Mouse (Mus musculus) embryo, embryonic 10 days (tissue): ENCODE data around the gene Sp1.

Experiments used
- DNase-seq: peaks from one replicate; pipeline ENCODE4 v3.0.0-alpha.2; 2015; ENCODE audit warnings: low spot score

The Sp1 gene

DNA sequence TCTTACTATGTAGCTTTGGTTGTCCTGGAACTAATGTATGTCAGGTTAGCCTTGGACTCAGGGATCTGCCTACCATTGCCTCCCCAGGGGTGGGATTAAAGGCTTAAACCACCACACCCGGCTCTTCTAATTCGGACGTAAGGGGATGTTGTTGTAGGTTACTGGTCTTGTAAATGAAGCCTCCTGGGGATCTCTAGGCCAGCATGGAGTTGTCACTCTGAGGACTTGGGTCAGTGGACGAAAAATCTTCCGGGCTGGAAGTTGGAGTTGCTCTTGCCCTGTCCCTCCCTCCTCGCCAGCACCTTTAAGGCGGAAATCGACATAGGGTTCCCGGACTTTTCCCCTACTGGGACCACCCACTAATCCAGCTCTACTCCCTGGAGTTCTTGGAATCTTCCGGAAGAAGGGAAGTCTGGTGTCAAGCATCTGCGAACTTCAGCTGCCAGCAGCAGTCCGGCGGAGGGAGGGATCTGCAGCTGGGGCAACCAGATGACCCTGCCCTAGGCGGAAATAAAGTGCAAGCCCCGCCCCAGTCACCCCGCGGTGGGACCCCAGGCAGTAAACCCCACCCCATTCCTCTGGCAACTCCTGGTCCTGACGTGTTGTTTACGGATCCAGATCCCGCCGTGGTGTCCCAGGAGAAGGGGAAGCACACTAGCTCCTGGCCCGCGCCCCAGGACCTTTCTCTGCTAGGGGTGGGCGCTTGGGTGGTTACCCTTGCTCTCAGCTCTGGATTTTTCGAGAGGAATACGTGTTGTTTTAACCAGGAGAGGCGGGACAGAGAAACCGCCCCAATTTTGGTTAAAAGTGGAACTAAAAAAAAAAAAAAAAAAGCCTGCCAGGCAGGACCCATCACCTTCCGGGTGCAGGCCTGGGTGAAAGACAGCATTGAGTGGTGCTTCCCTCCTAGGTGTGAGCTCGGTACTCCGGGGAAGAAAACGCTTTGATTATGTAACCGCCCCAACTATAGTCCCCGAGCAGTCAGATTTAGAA, 6.4 kb upstream of the Sp1 start:
- DNase-seq: peak; percentile 86

DNA sequence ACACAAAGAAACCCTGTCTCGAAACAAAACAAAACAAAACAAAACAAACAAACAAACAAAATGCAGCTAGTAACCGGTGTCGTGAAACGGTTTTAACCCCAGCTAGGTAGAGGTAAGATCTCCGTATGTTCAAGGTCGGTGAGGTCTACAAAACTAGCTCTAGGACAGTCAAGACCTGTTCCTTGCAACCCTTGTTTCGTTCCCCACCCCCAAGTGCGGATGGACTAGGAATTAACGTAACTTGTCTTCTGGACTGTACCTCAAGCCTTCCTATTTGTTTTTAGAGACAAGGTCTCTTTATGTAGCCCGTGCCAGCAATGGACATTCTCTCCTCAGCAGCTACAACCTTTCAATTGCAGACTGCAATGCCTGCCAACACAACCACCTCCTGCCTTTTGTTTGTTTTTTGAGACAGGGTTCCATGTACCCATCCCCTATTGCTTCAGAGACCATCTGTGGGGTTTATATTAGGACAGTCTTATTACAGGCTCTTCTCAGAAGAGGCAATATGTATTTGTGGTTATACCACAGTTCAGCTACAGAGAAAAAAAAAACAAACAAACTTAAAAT, 5.4 kb upstream of the Sp1 start:
- no peak for DNase-seq

DNA sequence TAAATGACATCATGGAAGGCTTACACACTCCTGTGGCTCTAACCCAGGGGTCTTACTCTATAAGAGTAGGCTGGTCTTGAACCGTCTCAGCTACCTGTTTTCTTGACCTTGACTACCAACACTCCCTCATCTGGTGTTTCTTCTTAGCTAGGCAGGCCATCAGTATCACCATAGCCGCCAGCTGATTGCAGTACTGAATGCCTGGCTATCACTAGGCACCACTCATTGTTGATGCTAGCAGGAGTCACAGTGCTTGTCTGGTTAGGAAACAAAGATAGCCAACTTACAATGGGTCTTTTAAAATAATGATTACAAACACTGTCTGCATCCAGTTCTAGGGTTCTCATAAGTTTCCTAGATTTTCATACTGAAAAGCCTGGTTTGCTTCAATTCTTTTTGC, 4.7 kb upstream of the Sp1 start:
- DNase-seq: no peak

DNA sequence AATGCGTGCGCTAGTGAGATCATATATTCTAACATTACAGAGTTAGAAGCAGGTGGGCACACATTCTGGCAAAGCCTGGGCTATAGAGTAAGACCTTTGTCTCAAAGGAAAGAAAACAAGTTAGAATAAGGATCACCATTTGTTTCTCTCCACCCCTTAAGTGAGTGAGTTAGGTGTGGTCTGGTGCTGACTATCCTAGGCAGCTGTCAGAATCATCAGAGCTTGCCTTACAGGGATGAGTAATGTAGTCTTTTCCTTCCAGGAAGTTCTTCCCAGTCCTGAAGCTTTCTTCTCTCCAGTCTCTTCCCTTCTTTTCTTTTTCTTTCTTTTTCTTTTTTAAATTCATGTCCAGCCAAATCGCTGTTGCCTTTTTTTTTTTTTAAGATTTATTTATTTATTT, 3.7 kb upstream of the Sp1 start:
- no peak for DNase-seq

DNA sequence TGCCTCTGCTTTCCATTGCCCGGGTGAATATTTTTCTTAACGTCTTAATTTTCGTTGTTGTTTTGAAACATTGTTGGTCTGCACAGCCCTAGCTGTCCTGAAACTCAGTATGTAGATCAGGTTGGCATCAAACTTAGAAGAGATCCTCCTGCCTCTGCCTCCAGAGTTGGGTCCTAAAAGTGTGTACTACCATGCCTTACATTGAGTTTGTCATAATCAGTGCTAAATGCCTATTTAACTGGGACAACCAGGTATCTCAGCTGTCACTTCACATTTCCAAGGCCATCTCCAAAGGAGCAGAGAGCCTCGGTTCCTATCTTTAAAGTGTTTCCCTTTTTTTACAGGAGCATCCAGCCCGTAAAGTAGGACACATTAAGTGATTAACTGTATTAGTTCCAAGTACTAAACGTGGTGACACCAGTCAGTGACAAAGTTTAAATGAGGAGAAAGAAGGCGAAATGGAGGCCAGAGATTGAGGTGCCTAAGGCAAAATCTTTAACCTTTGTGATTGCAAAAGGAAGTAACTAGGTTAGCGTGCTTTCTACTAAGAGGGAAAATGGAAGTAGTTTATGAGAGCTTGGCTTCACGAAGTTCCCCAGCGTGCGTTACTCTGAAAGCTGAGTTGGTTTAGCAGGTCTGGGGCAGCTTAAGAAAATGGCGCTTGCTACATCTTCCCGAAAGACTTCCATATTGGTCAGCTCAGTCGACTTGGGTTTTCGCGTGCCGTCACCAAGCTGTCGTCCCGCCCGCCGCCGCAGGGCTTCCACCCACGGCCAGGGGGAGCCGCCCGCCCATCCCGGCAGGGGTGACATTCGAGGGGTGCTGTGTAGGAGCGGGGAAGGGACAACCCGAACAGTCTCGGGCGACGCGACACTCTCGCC, 1.1 kb upstream of the Sp1 start:
- DNase-seq: no peak

DNA sequence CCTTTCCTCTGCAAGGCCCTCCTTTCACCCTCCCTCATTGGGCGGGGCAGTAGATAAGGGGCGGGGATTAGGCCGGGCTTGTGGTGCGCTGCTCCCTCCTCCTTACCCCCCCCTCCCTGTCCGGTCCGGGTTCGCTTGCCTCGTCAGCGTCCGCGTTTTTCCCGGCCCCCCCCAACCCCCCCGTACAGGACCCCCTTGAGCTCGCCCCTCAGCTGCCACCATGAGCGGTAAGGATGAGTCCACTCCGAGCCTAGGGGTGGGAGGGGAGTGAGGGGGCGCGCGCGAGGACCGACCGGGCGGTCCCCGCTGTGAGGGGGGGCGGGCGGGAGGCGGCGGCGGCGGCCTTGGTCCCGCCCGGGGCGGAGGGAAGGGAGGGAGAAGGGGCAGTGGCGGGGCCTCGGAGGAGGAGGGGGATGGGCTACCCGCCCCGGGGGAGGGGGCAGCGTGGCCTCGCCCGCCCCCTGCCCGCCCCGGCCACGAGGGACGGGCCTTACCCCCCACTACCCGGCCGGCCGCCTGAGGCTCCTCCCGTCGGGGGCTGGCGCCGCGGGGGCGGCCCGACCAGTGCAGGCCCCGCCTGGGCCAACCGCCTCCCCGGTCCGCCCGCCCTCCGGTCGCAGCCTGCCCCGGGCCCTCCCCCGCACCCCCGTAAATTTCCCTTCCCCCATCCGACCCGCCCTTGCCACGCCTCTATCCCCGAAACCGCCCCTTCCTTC, 411 bp downstream of the Sp1 start:
- DNase-seq: peak; percentile 77

DNA sequence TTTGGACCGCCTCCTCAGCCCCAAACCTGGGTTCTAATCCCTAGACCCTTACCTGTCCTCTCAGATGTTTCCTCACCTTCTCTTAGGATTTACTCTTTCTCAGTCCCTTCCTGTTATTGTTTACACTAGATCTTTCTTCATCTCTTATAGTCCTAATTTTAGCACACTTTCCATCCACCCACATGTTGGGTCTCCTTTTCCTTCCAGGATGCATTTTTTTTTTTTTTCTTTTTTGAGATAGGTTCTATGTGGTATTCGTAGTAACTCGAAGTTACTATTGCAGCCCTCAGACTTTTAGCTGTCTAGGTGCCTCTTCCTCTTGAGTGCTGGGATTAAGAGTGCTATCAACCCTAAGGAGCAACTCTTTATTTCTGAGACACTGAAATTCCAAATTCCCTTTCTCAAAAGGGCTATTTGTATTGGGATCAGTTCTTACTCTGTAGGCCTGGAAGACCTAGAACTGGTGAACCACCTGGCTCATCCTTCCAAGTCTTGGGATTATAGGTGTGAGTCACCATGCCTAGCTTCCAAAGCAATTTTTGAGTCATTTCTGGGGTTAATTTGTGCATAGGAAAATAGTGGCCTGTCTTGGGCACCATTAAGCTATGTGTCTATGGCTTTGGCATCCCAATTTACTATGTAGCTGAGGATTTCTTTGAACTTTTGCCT, 1.1 kb downstream of the Sp1 start:
- DNase-seq: no peak

DNA sequence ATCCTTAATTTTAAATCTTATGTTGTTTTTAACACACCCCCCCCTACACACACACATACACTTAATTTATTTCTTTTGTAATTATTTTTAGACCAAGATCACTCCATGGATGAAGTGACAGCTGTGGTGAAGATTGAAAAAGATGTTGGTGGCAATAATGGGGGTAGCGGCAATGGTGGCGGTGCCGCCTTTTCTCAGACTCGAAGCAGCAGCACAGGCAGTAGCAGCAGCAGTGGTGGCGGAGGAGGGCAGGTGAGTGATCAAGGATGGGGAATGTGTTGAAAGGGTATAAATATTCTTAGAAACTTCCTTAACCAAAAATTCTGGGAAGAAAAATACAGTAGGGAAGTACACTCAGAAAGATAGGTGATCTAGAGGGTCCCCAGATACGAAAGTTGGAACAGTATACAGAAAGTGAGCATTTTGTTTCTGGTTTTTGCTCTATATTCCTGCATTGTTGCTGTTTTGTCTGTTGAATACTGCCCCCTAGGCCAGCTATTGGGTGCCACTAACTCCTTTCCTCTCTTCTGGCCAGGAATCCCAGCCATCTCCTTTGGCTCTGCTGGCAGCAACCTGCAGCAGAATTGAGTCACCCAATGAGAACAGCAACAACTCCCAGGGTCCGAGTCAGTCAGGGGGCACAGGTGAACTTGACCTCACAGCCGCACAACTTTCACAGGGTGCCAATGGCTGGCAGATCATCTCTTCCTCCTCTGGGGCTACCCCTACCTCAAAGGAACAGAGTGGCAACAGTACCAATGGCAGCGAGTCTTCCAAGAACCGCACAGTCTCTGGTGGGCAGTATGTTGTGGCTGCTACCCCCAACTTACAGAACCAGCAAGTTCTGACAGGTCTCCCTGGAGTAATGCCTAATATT, 2.0 kb downstream of the Sp1 start:
- DNase-seq: no peak

DNA sequence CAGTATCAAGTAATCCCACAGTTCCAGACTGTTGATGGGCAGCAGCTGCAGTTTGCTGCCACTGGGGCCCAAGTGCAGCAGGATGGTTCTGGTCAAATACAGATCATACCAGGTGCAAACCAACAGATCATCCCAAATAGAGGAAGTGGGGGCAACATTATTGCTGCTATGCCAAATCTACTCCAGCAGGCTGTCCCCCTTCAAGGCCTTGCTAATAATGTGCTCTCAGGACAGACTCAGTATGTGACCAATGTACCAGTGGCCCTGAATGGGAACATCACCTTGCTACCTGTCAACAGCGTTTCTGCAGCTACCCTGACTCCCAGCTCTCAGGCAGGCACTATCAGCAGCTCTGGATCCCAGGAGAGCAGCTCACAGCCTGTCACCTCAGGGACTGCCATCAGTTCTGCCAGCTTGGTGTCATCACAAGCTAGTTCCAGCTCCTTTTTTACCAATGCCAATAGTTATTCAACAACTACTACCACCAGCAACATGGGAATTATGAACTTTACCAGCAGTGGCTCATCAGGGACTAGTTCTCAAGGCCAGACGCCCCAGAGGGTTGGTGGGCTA, 2.7 kb downstream of the Sp1 start:
- no peak for DNase-seq

DNA sequence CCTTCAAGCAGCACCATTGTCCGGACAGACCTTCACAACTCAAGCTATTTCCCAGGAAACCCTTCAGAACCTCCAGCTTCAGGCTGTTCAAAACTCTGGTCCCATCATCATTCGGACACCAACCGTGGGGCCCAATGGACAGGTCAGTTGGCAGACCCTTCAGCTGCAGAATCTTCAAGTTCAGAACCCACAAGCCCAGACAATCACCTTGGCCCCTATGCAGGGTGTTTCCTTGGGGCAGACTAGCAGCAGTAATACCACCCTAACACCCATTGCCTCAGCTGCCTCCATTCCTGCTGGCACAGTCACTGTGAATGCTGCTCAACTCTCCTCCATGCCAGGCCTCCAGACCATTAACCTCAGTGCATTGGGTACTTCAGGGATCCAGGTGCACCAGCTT, 3.3 kb downstream of the Sp1 start:
- DNase-seq: no peak

DNA sequence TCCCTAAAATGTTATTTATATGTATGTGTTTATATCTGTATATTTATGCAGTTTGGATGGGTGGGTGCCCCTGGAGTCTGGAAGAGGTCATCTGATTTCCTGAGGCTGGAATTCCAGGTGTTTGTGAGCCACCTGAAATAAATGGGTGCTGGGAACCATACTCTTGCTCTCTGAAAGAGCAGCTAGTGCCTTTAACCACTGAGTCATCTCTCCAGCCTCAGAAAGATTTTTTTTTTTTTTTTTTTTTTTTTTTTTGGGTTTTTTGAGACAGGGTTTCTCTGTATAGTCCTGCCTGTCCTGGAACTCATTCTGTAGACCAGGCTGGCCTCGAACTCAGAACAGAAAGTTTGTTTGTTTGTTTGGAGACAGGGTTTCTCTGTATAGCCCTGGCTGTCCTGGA, 5.1 kb downstream of the Sp1 start:
- no peak for DNase-seq

DNA sequence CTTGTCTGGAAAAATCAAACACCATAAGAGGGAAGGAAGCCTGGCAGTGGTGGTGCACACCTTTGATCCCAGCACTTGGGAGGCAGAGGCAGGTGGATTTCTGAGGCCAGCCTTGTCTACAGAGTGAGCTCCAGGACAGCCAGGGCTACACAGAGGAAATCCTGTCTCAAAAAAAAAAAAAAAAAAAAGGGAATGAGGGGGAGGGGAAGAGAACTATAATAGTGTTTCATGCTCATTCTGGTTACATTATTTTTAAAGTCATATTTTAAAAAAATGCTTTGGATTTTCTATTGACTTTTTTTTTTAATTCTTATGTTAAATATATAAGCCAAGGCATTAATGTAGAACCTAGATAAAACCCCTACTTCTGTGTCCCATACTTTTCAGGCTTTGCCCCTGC, 7.7 kb downstream of the Sp1 start:
- DNase-seq: no peak

DNA sequence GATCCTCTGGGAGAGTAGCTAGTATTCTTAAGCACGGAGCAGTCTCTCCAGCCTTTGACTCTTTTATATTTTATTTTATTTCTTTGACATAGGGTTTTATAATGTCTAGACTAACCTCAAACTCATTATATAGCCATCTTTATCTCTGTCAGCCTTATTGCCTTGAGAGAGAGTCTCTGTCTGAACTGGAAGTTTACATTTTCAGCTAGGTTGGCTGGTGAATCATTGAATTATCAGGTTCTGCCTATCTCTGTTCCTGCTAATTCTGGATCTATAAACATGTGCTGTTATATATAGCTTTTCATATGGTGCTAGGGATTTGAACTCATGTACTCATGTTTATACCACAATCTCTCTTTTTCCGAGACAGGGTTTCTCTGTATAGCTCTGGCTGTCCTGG, 11.6 kb downstream of the Sp1 start:
- no peak for DNase-seq

DNA sequence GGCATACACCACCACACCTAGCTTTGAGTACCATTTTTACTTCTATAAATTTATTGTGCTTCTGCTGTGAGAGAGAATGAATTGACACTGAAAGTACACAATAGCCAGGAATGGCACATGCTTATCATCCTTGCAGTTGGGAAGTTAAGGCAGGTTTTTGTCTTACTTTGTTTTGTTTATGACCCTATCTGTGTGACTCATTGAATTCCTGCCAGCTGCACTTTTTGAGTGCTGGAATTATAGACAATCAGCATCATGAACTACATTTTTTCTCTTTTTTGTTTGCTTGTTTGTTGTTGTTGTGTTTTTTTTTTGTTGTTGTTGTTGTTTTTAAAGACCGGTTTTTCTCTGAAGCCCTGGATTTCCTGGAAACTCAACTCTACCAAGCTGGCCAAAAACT, 15.0 kb downstream of the Sp1 start:
- no peak for DNase-seq

DNA sequence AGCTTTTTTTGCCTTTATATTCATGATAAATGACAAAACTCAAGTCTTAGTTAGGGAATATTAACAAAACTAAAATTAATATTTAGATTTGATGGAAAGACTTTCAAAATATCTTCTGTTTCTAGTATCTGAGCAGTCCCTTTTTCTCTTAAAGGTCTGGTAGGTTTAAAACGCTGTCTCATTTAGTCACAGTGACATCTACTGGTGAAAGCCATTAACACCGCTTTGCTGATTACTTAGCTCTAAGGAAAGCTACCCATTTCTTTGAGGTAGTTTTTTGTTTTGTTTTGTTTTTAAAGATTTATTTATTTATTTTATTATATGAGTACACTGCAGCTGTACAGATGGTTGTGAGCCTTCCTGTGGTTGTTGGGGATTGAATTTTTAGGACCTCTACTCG, 15.5 kb downstream of the Sp1 start:
- DNase-seq: peak; percentile 85

DNA sequence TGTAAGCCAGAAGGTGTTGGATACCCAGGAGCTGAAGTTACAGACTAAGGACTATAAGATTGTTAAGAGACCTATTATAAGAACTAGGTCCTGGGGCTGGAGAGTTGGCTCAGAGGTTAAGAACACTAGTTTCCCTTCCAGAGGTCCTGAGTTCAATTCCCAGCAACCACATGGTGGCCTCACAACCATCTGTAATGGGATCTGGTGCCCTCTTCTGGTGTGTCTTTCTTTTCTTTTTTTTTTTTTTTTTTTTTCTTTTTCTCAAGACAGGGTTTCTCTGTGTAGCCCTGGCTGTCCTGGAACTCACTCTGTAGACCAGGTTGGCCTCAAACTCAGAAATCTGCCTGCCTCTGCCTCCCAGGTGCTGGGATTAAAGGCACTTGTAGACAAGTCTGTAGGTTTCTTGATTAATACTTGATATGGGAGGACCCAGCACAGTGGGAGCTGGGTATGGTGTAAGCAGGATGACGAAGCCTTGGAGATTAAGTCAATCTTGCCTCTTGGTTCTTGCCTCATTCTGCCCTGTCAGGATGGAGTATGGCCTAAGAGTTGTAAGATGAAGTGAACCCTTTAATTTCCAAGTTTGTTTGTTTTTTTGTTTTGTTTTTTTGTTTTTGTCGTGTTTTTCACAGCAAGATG, 17.8 kb downstream of the Sp1 start:
- no peak for DNase-seq

DNA sequence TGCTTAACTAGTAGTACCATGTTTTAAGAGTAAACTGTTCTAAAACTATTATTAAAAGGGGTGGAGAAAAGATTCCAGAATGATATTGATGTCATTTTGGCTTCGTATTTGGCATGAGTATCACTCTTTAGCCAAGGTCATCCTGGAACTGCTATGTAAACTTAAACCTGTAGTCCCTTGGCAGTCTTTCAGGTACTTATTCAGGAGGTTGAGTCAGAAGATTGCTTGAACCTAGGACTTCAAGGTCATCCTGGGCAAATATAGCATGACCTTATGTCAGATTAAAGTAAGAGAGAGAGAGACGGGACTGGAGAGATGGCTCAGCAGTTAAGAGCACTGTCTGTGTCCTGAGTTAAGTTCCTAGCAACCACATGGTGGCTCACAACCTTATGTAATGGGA, 18.7 kb downstream of the Sp1 start:
- DNase-seq: no peak

DNA sequence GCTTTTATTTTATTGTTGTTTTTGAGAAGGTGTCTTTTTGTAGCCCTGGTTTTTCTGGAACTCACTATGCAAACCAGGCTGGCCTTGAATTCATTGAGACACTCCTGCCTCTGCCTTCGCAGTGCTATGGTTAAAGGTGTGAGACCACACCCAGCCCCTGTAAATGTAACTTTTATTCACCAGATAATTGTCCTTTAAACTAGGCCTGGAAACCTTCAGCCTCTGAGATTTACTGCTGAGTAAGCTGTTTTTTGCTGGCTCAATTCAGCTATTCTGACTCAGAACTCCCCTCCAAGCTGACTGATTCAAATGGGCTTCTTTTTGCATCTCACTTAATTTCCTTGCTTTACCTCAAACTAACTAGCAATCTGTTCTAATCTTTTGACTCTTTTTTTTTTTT, 21.0 kb downstream of the Sp1 start:
- no peak for DNase-seq

DNA sequence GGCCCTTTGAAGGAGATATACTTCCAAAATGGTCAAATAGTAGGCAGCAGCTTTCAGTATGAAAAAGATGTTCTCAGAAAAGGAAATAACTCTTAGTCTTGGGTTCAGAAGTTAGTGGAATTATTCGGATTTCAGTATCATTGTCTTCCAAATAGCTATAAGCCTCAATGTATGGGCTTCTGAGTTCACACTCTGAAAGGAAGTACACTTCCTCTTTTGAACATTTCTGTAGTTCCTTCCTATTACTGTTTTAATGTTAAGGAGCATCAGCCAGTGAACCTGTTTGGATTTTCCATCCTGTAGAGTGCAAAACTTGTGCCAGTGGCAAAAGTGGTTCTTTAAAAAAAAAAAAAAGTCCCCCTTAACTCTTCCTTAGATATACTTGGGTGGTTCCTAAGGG, 26.1 kb downstream of the Sp1 start:
- DNase-seq: no peak

DNA sequence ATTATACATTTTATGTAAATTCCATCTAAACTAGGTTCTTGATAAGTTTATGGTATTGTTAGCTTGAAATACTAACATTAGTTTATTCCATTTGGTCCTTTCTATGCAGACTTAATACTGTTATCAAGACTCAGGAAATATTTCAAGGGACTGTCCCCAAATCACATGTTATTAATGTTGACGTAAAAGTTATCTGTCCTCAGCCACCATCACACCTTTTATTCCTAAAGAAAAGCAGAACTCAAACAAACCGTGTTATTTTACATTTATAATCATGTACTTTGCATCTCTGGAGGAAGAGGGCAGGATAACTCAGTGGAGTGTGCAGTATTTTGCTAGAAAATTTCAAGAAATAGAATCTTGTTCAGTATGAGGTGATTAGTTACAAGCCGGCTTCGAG, 27.2 kb downstream of the Sp1 start:
- no peak for DNase-seq
